Mouse (Mus musculus): ENCODE results near the gene Mettl18.
"Not testable (repeated sequence)": the region's sequence is repeated elsewhere in the genome, so short reads cannot be mapped to it uniquely, and the experiment has no call there.

Mettl18 gene

GRCm38 (mm10) chr1:163994721-163995608 is at the start of gene Mettl18, which contains the start of gene BC055324:
TSS of gene Mettl18 (plus strand) at chr1:163994889.
TSS of gene BC055324 (minus strand) at chr1:163994796.
- DNase-seq (ENCODE audit: low spot score): peak; percentile 91

DNA sequence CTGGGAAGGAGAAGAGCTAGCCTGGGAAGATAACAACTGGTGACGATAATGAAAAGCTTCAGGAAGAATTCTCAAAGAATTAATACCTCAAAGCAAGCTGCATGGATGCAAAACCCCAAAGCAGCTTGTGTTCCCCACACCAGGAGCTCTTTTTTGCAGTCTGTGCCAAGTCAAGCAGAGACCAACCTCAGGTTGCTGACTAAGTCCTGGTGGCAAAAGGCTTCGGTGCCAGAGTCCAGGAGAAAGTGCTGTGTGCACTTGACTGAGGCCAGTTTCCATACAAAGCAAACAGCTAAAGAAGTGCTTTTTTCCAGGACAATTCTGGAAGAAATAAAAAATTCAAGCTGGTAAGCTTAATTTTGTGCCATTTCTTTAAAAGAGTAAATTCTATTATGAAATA is 41.3 kb upstream of the Mettl18 start:
- DNase-seq (ENCODE audit: low spot score): no peak

DNA sequence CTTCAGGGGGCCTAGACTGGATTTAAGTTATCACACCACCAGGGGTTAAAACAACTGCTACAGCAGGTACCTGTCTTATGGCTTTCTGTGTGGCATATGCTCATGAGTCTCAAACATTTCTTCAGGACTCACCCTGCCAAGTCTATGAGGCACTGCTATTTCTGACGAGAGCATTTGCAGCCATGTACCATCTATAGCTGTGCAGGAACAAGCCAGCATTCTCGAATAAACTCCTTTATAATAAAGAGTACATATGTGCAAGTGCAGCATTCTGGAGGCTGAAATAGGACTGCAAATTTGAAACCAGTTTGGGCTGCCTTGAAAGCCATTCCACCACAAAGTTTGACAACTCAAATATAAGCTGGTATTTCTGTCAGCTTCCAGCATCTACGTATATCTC is 36.7 kb upstream of the Mettl18 start:
- DNase-seq (ENCODE audit: low spot score): no peak

- DNase-seq (ENCODE audit: low spot score): no peak
Observed at GRCm38 (mm10) chr1:163964008-163964689, 30.5 kb upstream of the Mettl18 start.

GRCm38 (mm10) chr1:163974471-163974870 is 20.2 kb upstream of the Mettl18 start:
- DNase-seq (ENCODE audit: low spot score): no peak

DNA sequence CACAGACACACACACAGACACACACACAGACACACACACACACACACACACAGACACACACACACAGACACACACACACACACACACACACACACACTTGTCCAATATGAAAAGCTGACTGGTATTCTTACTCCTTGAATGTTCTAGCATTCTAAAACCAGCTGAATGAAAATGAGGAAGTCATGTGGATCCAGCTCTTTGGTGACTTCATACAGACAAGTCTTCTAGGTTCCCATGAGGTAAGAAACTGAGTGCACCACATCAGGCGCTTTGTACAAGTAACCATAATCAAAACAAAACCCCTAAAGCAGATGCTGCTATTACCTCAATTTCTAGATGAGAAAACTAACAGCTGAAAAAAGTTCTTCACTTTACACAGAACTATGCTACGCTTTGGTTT is 19.6 kb upstream of the Mettl18 start:
- DNase-seq (ENCODE audit: low spot score): no peak

- DNase-seq (ENCODE audit: low spot score): no peak
Observed at GRCm38 (mm10) chr1:163976515-163976914, 18.2 kb upstream of the Mettl18 start.

DNA sequence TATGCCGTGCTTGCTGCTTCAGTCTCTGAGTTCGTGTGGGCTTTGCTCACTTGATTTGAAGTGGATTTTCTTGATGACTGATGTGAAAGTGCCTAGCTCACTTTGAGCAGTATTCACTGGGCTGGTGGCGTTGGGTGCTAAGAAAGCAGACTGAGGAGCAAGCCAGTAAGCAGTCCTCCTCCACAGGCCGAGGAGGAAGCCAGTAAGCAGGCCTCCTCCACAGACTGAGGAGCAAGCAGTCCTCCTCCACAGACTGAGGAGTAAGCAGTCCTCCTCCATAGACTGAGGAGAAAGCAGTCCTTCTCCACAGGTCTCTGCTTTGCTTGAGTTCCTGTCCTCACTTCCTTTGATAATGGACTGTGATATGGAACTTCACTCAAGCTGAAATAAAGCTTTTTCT is 2.3 kb upstream of the Mettl18 start:
- DNase-seq (ENCODE audit: low spot score): peak; percentile 35

DNA sequence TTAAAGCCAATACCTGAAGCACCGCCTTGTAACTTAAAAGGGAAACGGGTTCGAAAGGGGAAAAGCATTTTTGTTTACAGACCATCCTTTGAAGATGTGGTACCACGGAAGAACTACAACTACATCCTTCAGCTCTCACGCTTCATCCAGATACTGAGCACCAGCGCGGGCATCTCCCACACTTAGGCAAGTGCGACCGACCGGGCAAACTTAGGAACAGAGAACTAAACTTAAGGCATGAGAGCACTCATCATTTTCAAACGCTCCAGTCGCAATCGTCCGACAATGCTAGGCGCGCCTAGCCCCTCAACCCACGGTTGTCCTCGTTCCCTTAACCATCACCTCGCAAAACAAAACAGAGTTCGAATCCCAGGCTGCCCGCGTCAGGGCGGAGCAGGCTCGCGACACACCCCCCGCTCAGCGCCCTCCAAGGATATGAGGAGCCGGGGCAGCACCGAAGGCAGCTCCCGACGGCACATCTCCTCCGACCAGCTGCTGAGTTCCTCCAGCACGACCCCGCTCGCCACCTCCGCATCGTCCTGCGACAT is 442 bp upstream of the Mettl18 start:
- no peak for DNase-seq (ENCODE audit: low spot score)

- no peak for DNase-seq (ENCODE audit: low spot score)
Observed at GRCm38 (mm10) chr1:163995609-163995913, 872 bp downstream of the Mettl18 start.

DNA sequence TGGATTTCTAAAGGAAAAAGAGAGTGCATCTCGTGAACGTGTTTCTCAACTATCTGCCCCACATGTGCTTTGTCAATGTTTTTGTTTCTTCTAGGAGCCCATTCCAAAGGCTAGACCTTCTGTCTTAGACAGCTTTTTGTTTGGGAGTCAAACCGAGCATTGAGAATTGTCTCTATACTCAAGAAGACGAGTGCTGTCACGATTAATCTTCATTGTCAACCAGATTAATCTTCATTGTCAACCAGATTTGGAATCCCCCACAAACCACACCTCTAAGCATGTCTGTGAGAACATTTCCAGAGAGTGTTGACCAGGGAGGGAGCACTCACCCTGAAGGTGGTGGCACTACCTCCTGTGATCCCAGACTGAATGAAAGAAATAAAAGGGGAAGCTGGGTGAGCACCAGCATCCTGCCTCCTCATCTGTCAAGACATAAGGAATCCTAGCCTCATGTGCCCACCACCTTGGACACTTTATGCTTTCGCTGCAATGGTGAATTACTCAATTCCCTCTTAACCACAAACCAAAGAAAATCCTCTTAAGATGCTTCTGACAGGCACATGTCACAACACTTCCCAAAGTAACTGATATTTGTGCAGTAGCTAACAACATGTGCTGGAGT is 7.3 kb downstream of the Mettl18 start:
- no peak for DNase-seq (ENCODE audit: low spot score)

GRCm38 (mm10) chr1:164004311-164004710 is 9.6 kb downstream of the Mettl18 start:
- no peak for DNase-seq (ENCODE audit: low spot score)

GRCm38 (mm10) chr1:164009235-164009634 is 14.5 kb downstream of the Mettl18 start:
- no peak for DNase-seq (ENCODE audit: low spot score)

DNA sequence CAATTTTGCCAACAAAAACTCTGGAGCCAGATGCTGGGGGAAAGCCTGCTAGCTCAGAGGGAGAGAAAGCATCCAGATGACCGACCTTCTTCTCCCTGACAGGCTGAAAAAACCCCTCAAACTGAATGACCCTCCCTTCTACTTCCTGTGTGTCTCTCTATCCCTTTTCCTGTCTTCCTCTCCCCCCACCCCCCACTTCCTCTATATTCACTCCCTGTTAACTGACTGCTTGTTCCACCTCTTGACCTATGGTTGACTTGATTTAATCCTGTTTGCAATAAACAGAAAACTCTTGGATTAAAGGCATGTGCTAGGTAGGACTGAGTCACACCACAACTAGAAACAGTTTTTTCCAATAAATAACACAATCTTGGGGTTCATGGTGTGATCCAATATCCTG is 19.9 kb downstream of the Mettl18 start:
- DNase-seq (ENCODE audit: low spot score): no peak

DNA sequence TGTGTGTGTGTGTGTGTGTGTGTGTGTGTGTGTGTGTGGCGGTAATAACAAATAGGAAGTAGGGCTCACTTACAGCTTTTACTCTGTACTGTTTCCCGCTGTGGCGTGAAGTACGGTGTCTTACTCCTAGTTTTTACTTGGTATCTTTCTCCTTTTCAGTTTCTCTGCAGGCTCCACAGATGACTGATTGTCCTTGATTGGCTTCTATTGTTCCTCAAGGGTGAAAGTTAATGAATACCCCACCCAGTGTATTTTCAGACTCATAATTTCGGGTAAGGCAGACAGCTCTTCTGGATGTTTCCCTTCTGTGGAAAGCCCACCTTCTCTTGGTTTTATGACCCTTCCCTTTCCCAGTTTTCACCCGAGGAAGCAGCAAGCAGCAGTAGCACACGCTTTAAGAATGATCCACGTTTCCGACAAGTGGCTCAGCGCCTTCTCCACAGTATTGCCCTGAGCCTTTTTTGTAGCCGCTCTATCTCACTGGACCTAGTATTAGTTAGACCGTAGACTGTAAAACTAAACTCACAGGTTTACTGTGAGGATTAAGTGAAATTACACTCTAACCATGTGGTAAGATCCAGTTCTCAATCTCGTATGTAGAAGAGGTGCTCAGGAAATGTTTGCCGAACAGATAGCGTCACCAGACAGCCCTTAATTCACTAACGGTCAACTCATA is 23.7 kb downstream of the Mettl18 start:
- DNase-seq (ENCODE audit: low spot score): no peak

DNA sequence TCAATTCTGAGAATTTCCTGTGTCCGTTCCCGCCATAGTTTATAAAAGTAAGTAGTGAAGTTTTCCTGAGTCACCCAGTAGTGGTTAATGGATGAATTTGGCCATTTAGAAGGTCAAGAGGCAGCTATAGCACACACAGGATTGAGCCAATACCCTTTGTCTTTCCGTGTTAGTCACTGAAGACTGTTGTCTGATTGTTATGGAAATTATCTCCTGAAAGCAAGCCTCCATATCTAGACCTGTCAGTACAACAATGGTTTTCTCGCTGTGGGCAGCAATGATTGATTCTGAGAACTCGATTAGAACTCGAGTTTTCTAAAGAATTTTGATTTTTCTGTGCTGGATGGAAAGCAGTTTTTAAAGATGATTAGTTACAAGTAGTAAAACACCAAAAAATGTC is 25.1 kb downstream of the Mettl18 start:
- DNase-seq (ENCODE audit: low spot score): no peak

DNA sequence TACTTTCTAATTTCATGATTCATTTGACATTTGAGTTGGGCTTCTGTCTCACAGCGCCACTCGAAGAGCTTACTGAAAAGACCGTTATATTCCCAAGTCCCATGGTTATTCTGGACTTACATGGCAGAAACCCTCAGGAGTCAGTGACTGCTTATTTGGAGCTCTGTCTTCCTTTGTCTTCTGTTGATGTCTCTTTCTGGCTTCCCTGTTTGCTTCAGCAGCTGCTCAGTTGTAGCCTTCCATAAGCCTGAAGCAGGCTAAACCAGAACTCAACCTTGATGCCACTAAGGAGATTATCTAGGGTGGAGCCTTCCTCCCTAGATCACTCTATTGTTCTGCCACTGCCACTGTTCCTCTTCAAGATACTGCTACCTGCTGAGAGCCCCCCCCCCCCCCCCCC is 26.1 kb downstream of the Mettl18 start:
- DNase-seq (ENCODE audit: low spot score): not testable (repeated sequence)

DNA sequence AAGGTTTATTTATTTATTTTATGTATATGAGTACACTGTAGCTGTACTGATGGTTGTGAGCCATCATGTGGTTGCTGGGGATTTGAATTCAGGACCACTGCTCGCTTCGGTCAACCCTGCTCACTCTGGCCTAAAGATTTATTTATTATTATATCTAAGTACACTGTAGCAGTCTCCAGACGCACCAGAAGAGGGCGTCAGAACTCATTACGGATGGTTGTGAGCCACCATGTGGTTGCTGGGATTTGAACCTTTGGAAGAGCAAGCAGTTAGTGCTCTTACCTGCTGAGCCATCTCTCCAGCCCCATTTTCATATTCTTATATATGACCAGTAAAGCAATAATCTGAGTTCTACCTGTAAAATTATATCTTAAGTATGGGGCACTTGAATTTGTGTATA is 27.4 kb downstream of the Mettl18 start:
- DNase-seq (ENCODE audit: low spot score): not testable (repeated sequence)

GRCm38 (mm10) chr1:164025685-164026084 is 31.0 kb downstream of the Mettl18 start:
- DNase-seq (ENCODE audit: low spot score): no peak

DNA sequence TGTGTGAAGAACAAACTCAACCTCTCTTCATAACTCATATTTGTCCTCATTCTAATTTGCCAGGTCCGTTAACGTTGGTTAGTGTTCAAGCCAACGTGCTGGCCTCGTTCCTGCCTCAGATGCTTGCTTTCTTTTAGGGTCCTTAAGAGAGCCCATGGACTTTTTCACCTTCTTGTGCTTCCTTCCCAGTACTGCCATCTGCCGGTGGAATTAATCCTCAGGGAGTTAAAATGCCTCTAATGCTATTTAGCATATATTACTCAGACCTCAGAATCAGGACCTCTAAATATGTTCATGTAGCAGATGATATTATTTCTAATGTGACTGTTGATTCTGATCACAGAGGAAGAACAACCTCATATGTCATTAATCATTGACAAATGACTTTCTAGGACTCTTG is 32.7 kb downstream of the Mettl18 start:
- no peak for DNase-seq (ENCODE audit: low spot score)

DNA sequence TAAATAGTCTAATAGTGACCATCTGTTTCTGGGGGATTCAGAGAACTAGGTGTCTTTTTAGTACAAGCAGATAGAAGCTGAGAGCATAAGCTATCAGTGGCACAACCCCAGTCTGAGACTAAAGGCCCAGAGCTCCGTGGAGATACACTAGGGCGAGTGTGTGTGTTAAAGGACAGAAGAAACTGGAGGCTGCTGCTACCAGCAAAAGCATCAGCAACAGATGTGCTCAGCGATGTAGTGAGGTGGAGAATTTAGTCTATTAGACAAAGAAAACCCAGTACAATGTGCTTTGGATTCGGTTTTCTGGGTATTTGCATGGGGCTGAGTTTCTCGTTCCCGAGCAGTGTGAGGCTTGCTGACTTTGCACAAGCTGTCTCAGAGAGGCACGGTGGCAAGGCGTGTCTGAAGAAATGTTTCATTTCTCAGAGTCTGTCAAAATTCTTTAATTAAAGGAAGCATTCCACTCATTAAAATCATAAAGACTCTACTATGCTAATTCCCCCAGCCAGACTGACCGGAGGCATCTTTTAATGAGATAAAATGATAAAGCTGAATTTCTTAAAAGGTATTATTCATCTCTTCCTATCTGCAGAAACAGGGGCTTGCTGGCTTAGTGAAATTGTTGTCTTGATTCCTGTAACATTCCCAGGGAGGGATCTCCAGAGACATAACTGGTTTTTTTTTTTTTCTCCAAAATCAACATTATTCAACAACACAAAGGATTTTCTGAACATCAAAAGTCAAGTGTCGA is 45.9 kb downstream of the Mettl18 start:
- DNase-seq (ENCODE audit: low spot score): no peak
